Mouse (Mus musculus) T-helper 1 cell (primary cell): ENCODE data around the gene Hrh2.

Source experiments
- in situ Hi-C: fragments of 300-600 bp; cut with MboI, MseI; formaldehyde crosslinking; loops from one replicate; pipeline ENCODE4 v1.15.1; 2025; ENCODE audit warnings: high pct_unique_total_duplicates

The Hrh2 gene

DNA sequence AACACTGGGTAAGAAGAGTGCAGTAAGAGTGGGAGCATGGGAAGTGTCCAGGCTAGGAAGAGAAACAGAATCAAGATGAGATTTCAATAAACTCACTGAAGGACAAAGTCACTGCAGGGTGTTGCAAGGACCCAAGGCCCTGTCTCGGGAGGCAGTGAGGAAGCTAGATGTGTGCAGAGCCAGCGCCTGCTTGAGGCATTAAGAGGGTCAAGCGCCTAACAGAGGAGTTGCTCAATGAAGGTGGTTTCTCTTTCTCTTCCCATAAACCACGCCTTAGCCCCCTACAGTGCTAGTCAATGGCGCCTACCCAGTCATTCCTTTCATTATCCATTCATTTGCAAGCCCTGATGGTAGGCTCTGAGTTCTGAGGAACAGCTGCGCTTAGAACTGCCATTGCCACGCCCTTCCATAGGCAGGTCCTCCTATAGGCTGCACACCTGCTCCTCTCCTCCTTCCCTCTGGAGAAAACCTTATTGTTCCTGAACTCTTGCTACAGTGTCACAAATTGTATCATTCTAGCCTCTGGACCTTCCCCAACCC, 23.9 kb downstream of the Hrh2 start:
- in situ Hi-C loops, result no loop called here

GRCm38 (mm10) chr13:54218341-54218740, 26.4 kb downstream of the Hrh2 start:
- in situ Hi-C loops, result no loop called here

- in situ Hi-C loops, result no loop called here
Measured at GRCm38 (mm10) chr13:54221631-54222179, 29.8 kb downstream of the Hrh2 start.

- in situ Hi-C loops, result no loop called here
Measured at GRCm38 (mm10) chr13:54222921-54223769, 31.2 kb downstream of the Hrh2 start.

- in situ Hi-C loops, result loop anchor here (5.0 kb wide), 1 partner anchor 116 kb away; no protein-coding TSS in a partner anchor
Measured at GRCm38 (mm10) chr13:54227916-54228483, 36.1 kb downstream of the Hrh2 start.

GRCm38 (mm10) chr13:54230081-54230480, 38.2 kb downstream of the Hrh2 start:
- in situ Hi-C loops, result no loop called here

GRCm38 (mm10) chr13:54231868-54232267, 39.9 kb downstream of the Hrh2 start:
- in situ Hi-C loops, result no loop called here

DNA sequence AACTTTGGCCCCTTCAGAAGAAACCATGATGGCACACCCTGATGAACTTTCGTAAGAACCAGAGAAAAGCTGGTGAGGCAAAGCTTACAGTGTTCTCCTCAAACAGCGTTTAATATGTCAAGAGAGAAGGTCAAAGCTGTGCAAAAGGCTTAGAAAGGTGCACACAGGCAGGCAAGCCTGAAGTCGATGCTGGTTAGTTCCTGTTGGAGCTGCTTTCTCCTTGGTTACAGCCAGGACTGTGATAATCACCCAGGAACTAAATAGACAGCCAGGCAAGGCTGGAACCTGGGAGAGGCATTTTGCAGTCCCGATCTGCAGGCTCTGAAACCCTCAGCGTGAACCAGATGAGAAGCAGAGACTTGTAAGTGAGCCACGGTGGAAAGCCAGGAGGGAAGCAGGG, 45.6 kb downstream of the Hrh2 start:
- in situ Hi-C loops, result no loop called here

GRCm38 (mm10) chr13:54238585-54239323, 46.8 kb downstream of the Hrh2 start:
- in situ Hi-C loops, result no loop called here

DNA sequence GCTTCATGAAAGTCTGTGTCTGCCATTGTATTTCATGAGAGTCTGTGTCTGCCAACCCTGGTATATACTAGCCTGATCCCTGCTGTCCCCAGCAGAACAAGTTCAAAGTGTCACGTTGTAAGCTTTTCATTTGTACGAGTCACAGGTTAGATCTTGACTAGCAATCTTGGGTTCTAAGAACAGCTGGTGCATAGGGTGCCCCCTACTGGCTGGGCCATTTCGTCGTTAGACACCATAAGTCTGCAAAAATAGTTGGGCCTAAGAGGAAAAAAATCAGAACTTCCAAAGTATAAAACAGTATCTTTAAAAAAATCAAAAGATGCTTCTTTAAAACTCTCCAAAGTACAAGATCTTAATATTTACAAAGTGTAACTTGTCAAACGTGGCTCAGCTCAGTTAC, 50.5 kb downstream of the Hrh2 start:
- in situ Hi-C loops, result no loop called here

- in situ Hi-C loops, result no loop called here
Measured at GRCm38 (mm10) chr13:54245204-54245603, 53.3 kb downstream of the Hrh2 start.

DNA sequence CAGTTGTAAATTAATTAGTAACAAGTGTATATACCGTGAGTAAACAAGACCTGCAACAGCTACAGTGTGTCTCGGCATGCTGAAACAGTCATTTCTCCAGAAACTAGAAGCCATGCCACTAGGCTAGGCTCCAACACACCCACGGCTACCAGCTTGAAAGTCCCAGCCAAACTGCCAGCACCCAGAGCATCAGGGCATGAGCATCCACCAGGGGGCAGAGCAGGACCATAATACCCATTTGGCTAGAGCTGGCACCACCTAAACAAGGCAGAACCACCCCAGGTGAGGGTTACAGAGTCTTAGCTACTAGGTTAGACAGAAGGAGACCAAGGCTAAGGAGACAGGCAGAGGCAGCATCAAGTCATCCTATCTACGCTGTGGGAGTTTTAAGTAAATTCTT, 55.6 kb downstream of the Hrh2 start:
- in situ Hi-C loops, result no loop called here

DNA sequence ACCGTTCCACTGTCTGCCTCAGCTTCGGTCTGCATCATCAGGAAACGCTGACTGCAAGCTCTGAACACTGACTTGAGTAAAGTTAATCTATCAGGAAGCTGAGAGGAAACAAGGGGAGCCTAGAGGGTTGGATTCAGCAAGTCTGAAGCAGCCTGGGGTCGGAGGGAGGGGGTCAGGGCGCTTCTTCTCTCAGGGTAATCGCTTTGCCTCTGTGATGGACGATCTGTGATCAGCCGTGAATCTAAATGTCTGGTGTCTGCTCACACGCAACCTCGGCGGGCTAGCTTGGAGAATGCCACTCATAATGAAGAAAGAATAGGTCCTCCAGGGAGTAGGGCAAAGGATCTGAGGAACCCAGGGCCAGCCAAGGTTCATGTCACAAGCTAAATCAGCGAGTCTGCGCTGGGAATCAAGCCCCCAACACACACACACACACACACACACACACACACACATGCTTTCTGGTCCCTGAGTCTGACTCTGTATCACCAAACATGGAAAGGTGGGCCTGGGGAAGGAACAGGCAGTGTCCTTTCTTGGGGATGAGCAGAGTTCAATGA, 56.6 kb downstream of the Hrh2 start:
- in situ Hi-C loops, result no loop called here

DNA sequence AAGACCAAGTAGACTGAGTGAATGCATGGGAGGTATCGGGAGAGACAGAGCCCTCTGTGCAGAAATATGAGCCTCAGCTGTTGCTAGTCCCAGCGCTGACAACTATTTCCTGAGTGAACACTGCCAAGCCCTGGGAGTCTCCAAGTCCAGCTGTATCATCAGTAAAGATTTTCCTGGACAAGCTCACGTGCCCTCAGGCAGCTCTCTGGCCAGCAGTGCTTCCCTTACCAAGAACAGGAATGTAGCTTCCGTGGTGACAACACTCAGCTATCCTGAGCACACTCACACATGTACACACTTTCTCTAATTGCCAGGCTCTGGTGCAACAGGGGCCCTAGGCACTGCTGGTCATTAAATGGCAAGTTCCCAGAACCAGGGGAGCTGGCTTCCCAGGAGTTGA, 57.1 kb downstream of the Hrh2 start:
- in situ Hi-C loops, result no loop called here

DNA sequence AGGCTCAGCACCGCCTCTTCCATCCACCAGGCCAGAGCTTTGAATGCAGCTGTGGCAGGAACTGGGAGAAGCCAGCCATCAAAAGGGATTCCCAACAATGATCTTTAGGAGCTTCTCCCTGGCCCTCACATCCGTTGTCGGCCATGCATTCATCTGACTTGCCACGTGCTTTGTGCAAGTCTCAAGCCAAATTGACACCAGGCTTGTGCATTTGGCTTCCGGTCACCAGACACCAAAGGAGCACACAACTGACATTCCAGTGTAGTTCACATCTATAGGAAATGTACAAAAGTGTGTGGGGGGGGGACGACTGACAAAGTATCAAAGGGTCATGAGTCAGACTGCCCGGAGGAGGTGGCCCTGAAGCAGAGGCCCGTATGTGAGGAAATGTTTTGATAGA, 58.4 kb downstream of the Hrh2 start:
- in situ Hi-C loops, result loop anchor here (5.0 kb wide), 2 partner anchors 37 to 197 kb away; no protein-coding TSS in a partner anchor

GRCm38 (mm10) chr13:54251541-54252225, 59.8 kb downstream of the Hrh2 start:
- in situ Hi-C loops, result loop anchor here (5.0 kb wide), 2 partner anchors 36 to 196 kb away; no protein-coding TSS in a partner anchor

DNA sequence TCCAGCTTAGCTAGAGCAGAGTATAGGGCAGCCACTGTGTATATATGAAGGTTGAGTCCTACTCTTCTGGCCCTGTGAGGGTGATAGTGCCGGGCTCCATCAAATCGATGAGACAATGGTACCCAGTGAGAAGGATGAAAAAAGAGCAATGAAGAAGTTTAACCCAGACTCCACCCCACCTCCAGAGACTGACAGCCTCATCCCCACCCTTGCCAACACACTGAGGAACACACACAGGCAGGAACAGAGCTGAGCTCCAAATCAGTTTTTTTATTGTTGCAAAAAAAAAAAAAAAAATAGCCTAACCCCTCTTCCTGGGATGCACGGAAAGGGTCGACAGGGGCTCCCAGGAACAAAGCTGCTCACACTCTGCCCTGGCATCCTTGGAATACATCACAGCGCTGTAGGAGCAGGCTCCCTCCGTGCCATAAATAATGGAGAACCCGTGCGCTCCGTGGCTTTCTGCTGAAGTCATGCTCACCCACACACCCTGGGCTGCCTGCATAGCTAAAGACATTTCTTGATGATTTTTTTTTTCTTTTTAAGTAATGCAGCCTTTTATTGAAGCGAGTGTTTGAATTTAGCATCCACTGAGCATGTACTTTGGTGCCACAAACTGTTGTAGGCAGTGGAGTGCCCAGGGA, 65.8 kb downstream of the Hrh2 start:
- in situ Hi-C loops, result no loop called here

DNA sequence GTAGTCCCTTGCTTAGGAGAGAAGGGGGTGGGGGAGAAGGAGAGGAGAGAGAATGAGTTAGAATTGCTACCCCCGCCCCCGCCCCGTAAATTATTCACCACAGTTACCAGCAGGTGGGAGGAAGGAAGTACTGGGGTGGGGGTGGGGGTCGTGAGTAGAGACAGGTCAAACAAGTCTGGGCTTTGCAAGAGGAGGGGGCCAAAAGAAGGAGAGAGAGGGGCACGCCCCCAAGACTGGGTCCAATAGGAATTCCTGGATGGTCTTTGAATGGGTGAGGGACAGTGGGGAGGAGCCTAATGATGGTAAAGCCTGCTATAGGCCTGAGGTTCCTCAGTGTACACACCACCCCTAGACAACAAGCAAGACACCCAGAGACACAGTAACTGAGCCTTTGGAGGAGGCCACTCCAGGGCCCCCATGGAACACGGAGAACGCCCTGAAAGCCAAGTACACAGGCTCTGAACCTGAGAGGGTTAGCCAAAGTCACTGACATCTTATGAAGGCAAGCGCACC, 66.4 kb downstream of the Hrh2 start:
- in situ Hi-C loops, result no loop called here

GRCm38 (mm10) chr13:54260318-54260717, 68.4 kb downstream of the Hrh2 start:
- in situ Hi-C loops, result no loop called here
